ENCODE assay signal across 26 mouse cellular contexts in the genomic region with DNA sequence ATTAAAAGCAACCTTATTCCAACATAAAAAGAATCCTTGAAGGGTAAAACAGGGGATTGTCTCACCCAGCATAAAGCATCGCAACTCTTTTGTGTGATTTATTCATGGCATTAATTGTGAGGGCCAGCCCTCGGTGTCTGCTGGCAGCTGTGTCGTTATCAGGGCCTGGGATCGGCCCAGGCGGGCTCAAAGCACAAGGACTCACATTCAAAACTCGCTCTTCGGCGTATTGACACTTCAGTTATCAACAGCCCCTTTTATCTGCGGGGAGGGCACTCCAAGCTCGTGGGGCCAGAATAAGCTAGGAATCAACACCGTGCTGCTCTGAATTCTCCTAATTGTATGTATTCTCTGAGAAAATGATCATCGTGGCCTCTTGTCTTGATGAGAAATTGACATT.
DNase-seq lines count a peak whose midpoint lies in the region; ATAC-seq and TF ChIP-seq lines count a peak whose summit lies in the region.
"Had no signal": no experiment of that assay in that cellular context is flagged by ENCODE, and none has a peak within 500 bp of the region (broad histone marks: within the 10 kb centered on the region; RNA-seq: fewer than 3 reads in every experiment).

No protein-coding gene starts in this region.

- no peaks in the 10 kb centered on the region for H3K9me3 ChIP-seq in forebrain, embryonic 13.5 days (replicated peaks)
- H3K9me3 ChIP-seq in forebrain, embryonic 15.5 days = no peaks in the 10 kb centered on the region
- H3K9me3 ChIP-seq in midbrain, embryonic 11.5 days (ENCODE audit: control insufficient read depth, low read length) = no peaks in the 10 kb centered on the region
- H3K9me3 ChIP-seq in midbrain, embryonic 10.5 days (replicated peaks) = no peaks in the 10 kb centered on the region
- no peaks in the 10 kb centered on the region for H3K9me3 ChIP-seq in hindbrain, embryonic 15.5 days
- H3K9me3 ChIP-seq in neural tube, embryonic 13.5 days = no peaks in the 10 kb centered on the region
- H3K9me3 ChIP-seq in liver, embryonic 11.5 days (ENCODE audit: control insufficient read depth, low read length) = no peaks in the 10 kb centered on the region
- H3K9me3 ChIP-seq: embryonic facial prominence, embryonic 10.5 days; heart, embryonic 10.5 days; limb, embryonic 15.5 days; liver, embryonic 15.5 days had no signal

- H3K4me3 ChIP-seq in forebrain, embryonic 13.5 days = no peak overlapping the region
- H3K4me3 ChIP-seq in forebrain, embryonic 15.5 days = no peak overlapping the region
- H3K4me3 ChIP-seq in midbrain, embryonic 11.5 days (ENCODE audit: low read depth, low read length) = no peak overlapping the region
- H3K4me3 ChIP-seq in midbrain, embryonic 10.5 days = no peak overlapping the region
- H3K4me3 ChIP-seq in hindbrain, embryonic 15.5 days = no peak overlapping the region
- no peak overlapping the region for H3K4me3 ChIP-seq in neural tube, embryonic 13.5 days
- H3K4me3 ChIP-seq in liver, embryonic 11.5 days (ENCODE audit: low read depth, low read length) = no peak overlapping the region
- H3K4me3 ChIP-seq in layer of hippocampus, adult 2 months = no peak overlapping the region
- H3K4me3 ChIP-seq: embryonic facial prominence, embryonic 10.5 days; heart, embryonic 10.5 days; left cerebral cortex, adult 2 months; limb, embryonic 15.5 days; liver, embryonic 15.5 days; myocyte had no signal

- H3K27ac ChIP-seq in forebrain, embryonic 13.5 days = no peak overlapping the region
- H3K27ac ChIP-seq in forebrain, embryonic 15.5 days (replicated peaks) = no peak overlapping the region
- no peak overlapping the region for H3K27ac ChIP-seq in midbrain, embryonic 11.5 days (ENCODE audit: low read depth, low read length)
- no peak overlapping the region for H3K27ac ChIP-seq in midbrain, embryonic 10.5 days (replicated peaks)
- H3K27ac ChIP-seq in hindbrain, embryonic 15.5 days (replicated peaks) = peak overlapping the region; percentile 50
- peak overlapping the region; percentile 68 for H3K27ac ChIP-seq in neural tube, embryonic 13.5 days (replicated peaks)
- H3K27ac ChIP-seq in liver, embryonic 11.5 days (ENCODE audit: low read depth, low read length) = no peak overlapping the region
- no peak overlapping the region for H3K27ac ChIP-seq in layer of hippocampus, adult 2 months
- H3K27ac ChIP-seq: embryonic facial prominence, embryonic 10.5 days; heart, embryonic 10.5 days; kidney, postnatal 0 days; left cerebral cortex, adult 2 months; limb, embryonic 15.5 days; liver, embryonic 15.5 days; stomach, postnatal 0 days had no signal

- no peak overlapping the region for H3K9ac ChIP-seq in forebrain, embryonic 13.5 days
- no peak overlapping the region for H3K9ac ChIP-seq in forebrain, embryonic 15.5 days (replicated peaks)
- no peak overlapping the region for H3K9ac ChIP-seq in midbrain, embryonic 11.5 days (ENCODE audit: low read length)
- no peak overlapping the region for H3K9ac ChIP-seq in hindbrain, embryonic 15.5 days
- no peak overlapping the region for H3K9ac ChIP-seq in neural tube, embryonic 13.5 days
- H3K9ac ChIP-seq in liver, embryonic 11.5 days (ENCODE audit: low read depth, low read length) = no peak overlapping the region
- H3K9ac ChIP-seq: limb, embryonic 15.5 days; liver, embryonic 15.5 days had no signal

- peaks cover 21% of the 10 kb centered on the region for H3K4me1 ChIP-seq in forebrain, embryonic 13.5 days
- peaks cover 14% of the 10 kb centered on the region for H3K4me1 ChIP-seq in forebrain, embryonic 15.5 days
- no peaks in the 10 kb centered on the region for H3K4me1 ChIP-seq in midbrain, embryonic 11.5 days (ENCODE audit: control insufficient read depth, insufficient read depth, low read length)
- peaks cover 13% of the 10 kb centered on the region for H3K4me1 ChIP-seq in midbrain, embryonic 10.5 days
- no peaks in the 10 kb centered on the region; the same call in 1 of the 2 replicates for H3K4me1 ChIP-seq in hindbrain, embryonic 15.5 days (replicated peaks)
- peaks cover 8% of the 10 kb centered on the region; the same call in 1 of the 2 replicates for H3K4me1 ChIP-seq in neural tube, embryonic 13.5 days (replicated peaks)
- H3K4me1 ChIP-seq in liver, embryonic 11.5 days (replicated peaks; ENCODE audit: control insufficient read depth, insufficient read depth, low read length) = no peaks in the 10 kb centered on the region; the same call in 1 of the 2 replicates
- H3K4me1 ChIP-seq: limb, embryonic 15.5 days; liver, embryonic 15.5 days had no signal

- 22% methylated on average over 12 of the region's 12 CpGs for WGBS in forebrain, embryonic 13.5 days
- WGBS in forebrain, embryonic 15.5 days = 12% methylated on average over 12 of the region's 12 CpGs
- 67% methylated on average over 12 of the region's 12 CpGs for WGBS in midbrain, embryonic 11.5 days
- WGBS in midbrain, embryonic 10.5 days = 72% methylated on average over 12 of the region's 12 CpGs
- WGBS in hindbrain, embryonic 15.5 days = 44% methylated on average over 12 of the region's 12 CpGs
- 27% methylated on average over 12 of the region's 12 CpGs for WGBS in neural tube, embryonic 13.5 days
- WGBS in liver, embryonic 11.5 days = 55% methylated on average over 12 of the region's 12 CpGs

- peaks cover 57% of the 10 kb centered on the region for H3K27me3 ChIP-seq in forebrain, embryonic 13.5 days
- H3K27me3 ChIP-seq in forebrain, embryonic 15.5 days = peaks cover 70% of the 10 kb centered on the region
- H3K27me3 ChIP-seq in midbrain, embryonic 11.5 days (ENCODE audit: control insufficient read depth, insufficient read depth, low read length) = no peaks in the 10 kb centered on the region
- H3K27me3 ChIP-seq in midbrain, embryonic 10.5 days (ENCODE audit: low read depth, poor library complexity, severe bottlenecking) = peaks cover 23% of the 10 kb centered on the region
- 0 out of 2 replicates have a peak, but pooled peaks cover 3% of the 10 kb centered on the region for H3K27me3 ChIP-seq in hindbrain, embryonic 15.5 days
- H3K27me3 ChIP-seq in neural tube, embryonic 13.5 days = no peaks in the 10 kb centered on the region
- no peaks in the 10 kb centered on the region for H3K27me3 ChIP-seq in liver, embryonic 11.5 days (replicated peaks; ENCODE audit: control insufficient read depth, insufficient read depth, low read length)
- H3K27me3 ChIP-seq: limb, embryonic 15.5 days; liver, embryonic 15.5 days had no signal

- H3K36me3 ChIP-seq in forebrain, embryonic 13.5 days (ENCODE audit: poor library complexity, severe bottlenecking) = no peaks in the 10 kb centered on the region
- no peaks in the 10 kb centered on the region for H3K36me3 ChIP-seq in forebrain, embryonic 15.5 days
- no peaks in the 10 kb centered on the region for H3K36me3 ChIP-seq in midbrain, embryonic 11.5 days (ENCODE audit: control insufficient read depth, insufficient read depth, low read length)
- peaks cover 9% of the 10 kb centered on the region for H3K36me3 ChIP-seq in midbrain, embryonic 10.5 days
- peaks cover 3% of the 10 kb centered on the region; the same call in 1 of the 2 replicates for H3K36me3 ChIP-seq in hindbrain, embryonic 15.5 days
- peaks cover 23% of the 10 kb centered on the region for H3K36me3 ChIP-seq in neural tube, embryonic 13.5 days
- H3K36me3 ChIP-seq in liver, embryonic 11.5 days (ENCODE audit: control insufficient read depth, insufficient read depth, low read length) = no peaks in the 10 kb centered on the region
- H3K36me3 ChIP-seq: heart, embryonic 10.5 days; liver, embryonic 15.5 days had no signal

- DNase-seq in midbrain, embryonic 11.5 days (ENCODE audit: low spot score, missing footprints) = no peak
- DNase-seq in midbrain, embryonic 10.5 days (ENCODE audit: low spot score) = no peak
- no peak for DNase-seq in liver, embryonic 11.5 days (ENCODE audit: low spot score)
- no peak for DNase-seq in layer of hippocampus, adult 2 months (ENCODE audit: low spot score in 2 of 2)
- DNase-seq: adrenal gland, postnatal 14 days; cerebellum, adult 8-10 months; cerebellum, postnatal 36 days; gastrocnemius, postnatal 25 days; kidney, adult 2 months; left cerebral cortex, postnatal 4 days; lung, postnatal 4 days; right cerebral cortex, postnatal 14 days; thymus, adult 2 months had no signal

- peak; percentile 33; the same call in 1 of the 2 replicates for ATAC-seq in forebrain, embryonic 13.5 days
- no peak for ATAC-seq in forebrain, embryonic 15.5 days (replicated peaks)
- 0 out of 2 replicates have a peak, but pooled peaks have one; percentile 40 for ATAC-seq in midbrain, embryonic 11.5 days (ENCODE audit: low FRiP score)
- no peak for ATAC-seq in hindbrain, embryonic 15.5 days (ENCODE audit: low FRiP score, low read depth)
- ATAC-seq in neural tube, embryonic 13.5 days (ENCODE audit: low read depth) = peak; percentile 64; the same call in 1 of the 2 replicates
- no peak for ATAC-seq in liver, embryonic 11.5 days (replicated peaks; ENCODE audit: low FRiP score)
- ATAC-seq: CD4-positive, CD25-positive, alpha-beta regulatory T cell, adult 4 months had no signal

- TF ChIP-seq CTCF in layer of hippocampus, adult 2 months (conservative IDR thresholded peaks at IDR 0.05) = no peak

- 0 out of 2 replicates have a peak overlapping the region, but pooled peaks have one; percentile 8 for H3K4me2 ChIP-seq in forebrain, embryonic 13.5 days
- no peak overlapping the region for H3K4me2 ChIP-seq in forebrain, embryonic 15.5 days (replicated peaks)
- H3K4me2 ChIP-seq in midbrain, embryonic 11.5 days = no peak overlapping the region
- no peak overlapping the region for H3K4me2 ChIP-seq in hindbrain, embryonic 15.5 days
- no peak overlapping the region for H3K4me2 ChIP-seq in neural tube, embryonic 13.5 days
- H3K4me2 ChIP-seq in liver, embryonic 11.5 days = no peak overlapping the region
- H3K4me2 ChIP-seq: limb, embryonic 15.5 days; liver, embryonic 15.5 days had no signal

Comparison
In these comparisons a context has a peak if more than half of its experiments do, and no peak if none do; other contexts are left out.
1. ATAC-seq: peak in forebrain, embryonic 13.5 days (single experiment), midbrain, embryonic 11.5 days (single experiment) and neural tube, embryonic 13.5 days (single experiment); none in forebrain, embryonic 15.5 days (single experiment), hindbrain, embryonic 15.5 days (single experiment) and liver, embryonic 11.5 days (single experiment).
2. H3K27ac ChIP-seq: peak in hindbrain, embryonic 15.5 days (single experiment) and neural tube, embryonic 13.5 days (single experiment); none in forebrain, embryonic 13.5 days (single experiment), forebrain, embryonic 15.5 days (single experiment), midbrain, embryonic 11.5 days (single experiment), midbrain, embryonic 10.5 days (single experiment), liver, embryonic 11.5 days (single experiment) and layer of hippocampus, adult 2 months (single experiment).